ENCODE assay signal across 27 mouse cellular contexts in the genomic region with DNA sequence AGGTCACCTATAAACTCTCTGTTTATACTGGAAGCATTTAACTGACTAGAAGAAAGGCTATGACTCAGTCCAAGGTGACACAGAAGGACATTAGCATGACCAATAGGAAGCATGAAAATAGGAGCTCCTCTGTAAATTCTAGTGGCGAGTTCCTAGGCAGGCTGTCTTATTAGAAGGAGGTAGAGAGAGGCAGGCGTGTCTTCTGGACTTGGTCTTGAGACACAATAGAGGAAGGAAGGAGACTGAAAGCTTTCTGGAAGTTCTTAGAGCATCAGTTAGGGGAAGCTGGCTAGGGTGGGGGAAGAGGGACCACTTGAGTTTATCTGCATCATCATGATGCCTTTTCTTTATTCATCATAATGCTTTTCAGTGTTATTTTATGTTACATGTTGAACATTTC.
A peak's percentile ranks its signal among the peaks of the same experiment; 100 is the strongest.
DNase-seq lines count a peak whose midpoint lies in the region; ATAC-seq and TF ChIP-seq lines count a peak whose summit lies in the region.
"Had no signal": no experiment of that assay in that cellular context is flagged by ENCODE, and none has a peak within 500 bp of the region (broad histone marks: within the 10 kb centered on the region; RNA-seq: fewer than 3 reads in every experiment).

No protein-coding gene starts in this region.

- peak; percentile 53 for DNase-seq in heart, adult 11 months
- DNase-seq in heart, adult 2 months, result no peak
- peak; percentile 67 for DNase-seq in MEL (ENCODE audit: low read depth, low spot score)
- no peak for DNase-seq in frontal cortex, adult 2 months (ENCODE audit: extremely low spot score in 1 of 2, low spot score in 1 of 2)
- DNase-seq: adrenal gland, postnatal 10 days; cerebellum, adult 11 months; cerebellum, adult 2 months; cerebellum, adult 9-11 months; cerebellum, postnatal 25 days; embryo, embryonic 11 days; forebrain, postnatal 0 days; gastrocnemius, postnatal 25 days; heart, postnatal 10 days; heart, postnatal 36 days had no signal

- H3K4me1 ChIP-seq in heart, adult 2 months (ENCODE audit: control insufficient read depth, insufficient read depth, low read length), result no peaks in the 10 kb centered on the region
- peaks cover 13% of the 10 kb centered on the region in 2 experiments for H3K4me1 ChIP-seq in MEL (ENCODE audit: control insufficient read depth in 1 of 2, insufficient read depth in 2 of 2, low read length in 2 of 2)
- H3K4me1 ChIP-seq in forebrain, embryonic 16.5 days (replicated peaks; ENCODE audit: control insufficient read depth, insufficient read depth, low read length), result no peaks in the 10 kb centered on the region
- H3K4me1 ChIP-seq: embryonic facial prominence, embryonic 10.5 days; embryonic facial prominence, embryonic 13.5 days; forebrain, embryonic 10.5 days; forebrain, embryonic 13.5 days; heart, embryonic 15.5 days; hindbrain, embryonic 10.5 days; hindbrain, embryonic 13.5 days; intestine, embryonic 15.5 days had no signal

- TF ChIP-seq POLR2A in heart, adult 2 months (IDR thresholded peaks at IDR 0.05; ENCODE audit: insufficient read depth, low read depth, low read length), result no peak
- no peak for TF ChIP-seq POLR2A in MEL (IDR thresholded peaks at IDR 0.05; ENCODE audit: control insufficient read depth in 1 of 2, insufficient read depth in 1 of 2, low read depth in 1 of 2, low read length in 2 of 2, poor library complexity in 1 of 2)

- intact Hi-C loops in heart, adult 2 months (cut with DNase I), result no loop called here

- no peaks in the 10 kb centered on the region for H3K79me2 ChIP-seq in heart, adult 2 months (replicated peaks; ENCODE audit: control insufficient read depth, insufficient read depth, low read length)
- no peaks in the 10 kb centered on the region for H3K79me2 ChIP-seq in MEL (ENCODE audit: control insufficient read depth, insufficient read depth, low read length, poor library complexity)

- H3K4me3 ChIP-seq in heart, adult 2 months, result no peak overlapping the region
- H3K4me3 ChIP-seq in MEL (ENCODE audit: control insufficient read depth in 1 of 2, insufficient read depth in 1 of 2, low read depth in 2 of 2, low read length in 2 of 2), result no peak overlapping the region; a peak in 1 of 4 replicates
- no peak overlapping the region for H3K4me3 ChIP-seq in forebrain, embryonic 16.5 days (replicated peaks; ENCODE audit: low read length)
- H3K4me3 ChIP-seq: embryonic facial prominence, embryonic 10.5 days; embryonic facial prominence, embryonic 13.5 days; forebrain, embryonic 10.5 days; forebrain, embryonic 13.5 days; heart, embryonic 12.5 days; heart, embryonic 15.5 days; hindbrain, embryonic 10.5 days; hindbrain, embryonic 13.5 days; intestine, embryonic 15.5 days had no signal

- H3K27ac ChIP-seq in heart, adult 2 months, result no peak overlapping the region
- no peak overlapping the region; the same call in 1 of the 2 replicates for H3K27ac ChIP-seq in MEL (ENCODE audit: control insufficient read depth, low read depth, low read length)
- H3K27ac ChIP-seq in forebrain, embryonic 16.5 days (ENCODE audit: low read length), result no peak overlapping the region
- H3K27ac ChIP-seq: embryonic facial prominence, embryonic 10.5 days; embryonic facial prominence, embryonic 13.5 days; forebrain, embryonic 10.5 days; forebrain, embryonic 13.5 days; heart, embryonic 15.5 days; hindbrain, embryonic 10.5 days; hindbrain, embryonic 13.5 days; intestine, embryonic 15.5 days had no signal

- H3K27me3 ChIP-seq in heart, adult 2 months (ENCODE audit: control insufficient read depth, insufficient read depth, low read length), result no peaks in the 10 kb centered on the region
- H3K27me3 ChIP-seq in MEL (ENCODE audit: control insufficient read depth in 1 of 2, insufficient read depth in 2 of 2, low read length in 2 of 2), result no peaks in the 10 kb centered on the region
- H3K27me3 ChIP-seq in forebrain, embryonic 16.5 days (replicated peaks; ENCODE audit: control insufficient read depth, insufficient read depth, low read length), result no peaks in the 10 kb centered on the region
- H3K27me3 ChIP-seq: embryonic facial prominence, embryonic 13.5 days; forebrain, embryonic 13.5 days; heart, embryonic 12.5 days; heart, embryonic 15.5 days; hindbrain, embryonic 13.5 days; intestine, embryonic 15.5 days had no signal

- H3K4me2 ChIP-seq in forebrain, embryonic 16.5 days (ENCODE audit: low read length), result no peak overlapping the region
- H3K4me2 ChIP-seq: embryonic facial prominence, embryonic 13.5 days; forebrain, embryonic 13.5 days; heart, embryonic 12.5 days; heart, embryonic 15.5 days; hindbrain, embryonic 13.5 days; intestine, embryonic 15.5 days had no signal

- no peak for TF ChIP-seq CTCF in heart, adult 2 months (IDR thresholded peaks at IDR 0.05)
- TF ChIP-seq CTCF in MEL (IDR thresholded peaks at IDR 0.05 in 2 of 3, conservative IDR thresholded peaks at IDR 0.05 in 1 of 3; ENCODE audit: control insufficient read depth in 1 of 3, insufficient read depth in 1 of 3, low read depth in 2 of 3, low read length in 3 of 3, poor library complexity in 1 of 3, severe bottlenecking in 1 of 3), result no peak

- WGBS in heart, adult 2 months, result 78% methylated on average over 2 of the region's 2 CpGs
- 87% methylated on average over 2 of the region's 2 CpGs for WGBS in forebrain, embryonic 16.5 days

- no peak overlapping the region for H3K9ac ChIP-seq in heart, adult 2 months (ENCODE audit: low read depth, low read length)
- no peak overlapping the region for H3K9ac ChIP-seq in MEL (ENCODE audit: control insufficient read depth, low read depth, low read length, poor library complexity, severe bottlenecking)
- no peak overlapping the region for H3K9ac ChIP-seq in forebrain, embryonic 16.5 days (replicated peaks; ENCODE audit: low read depth, low read length)
- H3K9ac ChIP-seq: embryonic facial prominence, embryonic 13.5 days; forebrain, embryonic 13.5 days; forebrain, postnatal 0 days; heart, embryonic 12.5 days; heart, embryonic 15.5 days; hindbrain, embryonic 13.5 days; intestine, embryonic 15.5 days had no signal

- H3K9me3 ChIP-seq in MEL (replicated peaks; ENCODE audit: insufficient read depth, low read length), result no peaks in the 10 kb centered on the region
- no peaks in the 10 kb centered on the region for H3K9me3 ChIP-seq in forebrain, embryonic 16.5 days (ENCODE audit: control insufficient read depth, low read length)
- H3K9me3 ChIP-seq: embryonic facial prominence, embryonic 10.5 days; embryonic facial prominence, embryonic 13.5 days; forebrain, embryonic 10.5 days; forebrain, embryonic 13.5 days; heart, embryonic 12.5 days; heart, embryonic 15.5 days; hindbrain, embryonic 10.5 days; hindbrain, embryonic 13.5 days; intestine, embryonic 15.5 days had no signal

- TF ChIP-seq EP300 in heart, adult 2 months (IDR thresholded peaks at IDR 0.05; ENCODE audit: insufficient read depth, low read depth, low read length), result no peak
- TF ChIP-seq EP300 in MEL (IDR thresholded peaks at IDR 0.05; ENCODE audit: low read depth in 1 of 2, low read length in 2 of 2), result no peak

- no peak for TF ChIP-seq RAD21 in MEL (IDR thresholded peaks at IDR 0.05; ENCODE audit: low read depth, low read length)

- ATAC-seq in granulocyte monocyte progenitor cell, adult 5-6 weeks (replicated peaks; ENCODE audit: poor library complexity, severe bottlenecking), result peak; percentile 65
- peak; percentile 43; the same call in 1 of the 2 replicates for ATAC-seq in neutrophil, adult 5-6 weeks (ENCODE audit: extremely low read depth, insufficient number of reproducible peaks, low FRiP score, poor library complexity, severe bottlenecking)
- no peak for ATAC-seq in forebrain, embryonic 16.5 days
- ATAC-seq: forebrain, embryonic 13.5 days; forebrain, postnatal 0 days; hindbrain, embryonic 16.5 days; intestine, embryonic 15.5 days had no signal

- no peaks in the 10 kb centered on the region for H3K36me3 ChIP-seq in heart, adult 2 months (ENCODE audit: control insufficient read depth, insufficient read depth, low read length)
- peaks cover 0 to 18% of the 10 kb centered on the region in 2 experiments; a peak in 2 of 4 replicates for H3K36me3 ChIP-seq in MEL (ENCODE audit: control insufficient read depth in 1 of 2, insufficient read depth in 2 of 2, low read length in 2 of 2)
- no peaks in the 10 kb centered on the region for H3K36me3 ChIP-seq in forebrain, embryonic 16.5 days (ENCODE audit: control insufficient read depth, insufficient read depth)
- H3K36me3 ChIP-seq: embryonic facial prominence, embryonic 10.5 days; embryonic facial prominence, embryonic 13.5 days; forebrain, embryonic 10.5 days; heart, embryonic 12.5 days; heart, embryonic 15.5 days; hindbrain, embryonic 10.5 days; hindbrain, embryonic 13.5 days; intestine, embryonic 15.5 days had no signal

TF ChIP-seq in MEL, 35 proteins besides CTCF, POLR2A, EP300 and RAD21:
- TF ChIP-seq GATA1 (IDR thresholded peaks at IDR 0.05; ENCODE audit: low read depth, low read length), result no peak; the same call in 1 of the 2 replicates
- no peak for TF ChIP-seq GABPA (IDR thresholded peaks at IDR 0.05; ENCODE audit: low read depth, low read length)
- TF ChIP-seq POLR2AphosphoS5 (IDR thresholded peaks at IDR 0.05; ENCODE audit: borderline replicate concordance, low read depth, low read length), result no peak

Comparison
In these comparisons a context has a peak if more than half of its experiments do, and no peak if none do; other contexts are left out.
1. DNase-seq: peak in heart, adult 11 months (single experiment) and MEL (single experiment); none in heart, adult 2 months (0 of 2) and frontal cortex, adult 2 months (0 of 2).